Mouse (Mus musculus): ENCODE measurements around the gene Olfr1012.
"Not testable (repeated sequence)": the region's sequence is repeated elsewhere in the genome, so short reads cannot be mapped to it uniquely, and the experiment has no call there.

The Olfr1012 gene

GRCm38 (mm10) chr2:85762666-85763065 lies at the start of gene Olfr1012:
Gene Olfr1012, minus strand, starts transcription at chr2:85762766.
- no peak for DNase-seq (ENCODE audit: low spot score in 2 of 2)

GRCm38 (mm10) chr2:85804501-85804900 lies 41.9 kb upstream of the Olfr1012 start:
- no peak for DNase-seq (ENCODE audit: low spot score in 2 of 2)

- DNase-seq (ENCODE audit: low spot score in 2 of 2) = no peak
These were observed 39.9 kb upstream of the Olfr1012 start, which contains the start of gene Olfr1016 for GRCm38 (mm10) chr2:85802444-85802843. Gene Olfr1016, minus strand, starts transcription at chr2:85802544.

- DNase-seq (ENCODE audit: low spot score in 2 of 2) = no peak
These were observed 29.8 kb upstream of the Olfr1012 start for GRCm38 (mm10) chr2:85792331-85792730.

GRCm38 (mm10) chr2:85781717-85782116 lies 19.2 kb upstream of the Olfr1012 start, which contains the start of gene Olfr1015:
Gene Olfr1015, plus strand, starts transcription at chr2:85782017.
- no peak for DNase-seq (ENCODE audit: low spot score in 2 of 2)

GRCm38 (mm10) chr2:85772413-85772812 lies 9.8 kb upstream of the Olfr1012 start, which contains the start of gene Olfr1014:
Gene Olfr1014, plus strand, starts transcription at chr2:85772713.
- DNase-seq (ENCODE audit: low spot score in 2 of 2) = no peak

- no peak for DNase-seq (ENCODE audit: low spot score in 2 of 2)
These were observed 4.2 kb upstream of the Olfr1012 start, which contains the start of gene Olfr1013 for GRCm38 (mm10) chr2:85766798-85767197. Gene Olfr1013, plus strand, starts transcription at chr2:85767098.

GRCm38 (mm10) chr2:85753822-85754221 lies 8.7 kb downstream of the Olfr1012 start:
- no peak for DNase-seq (ENCODE audit: low spot score in 2 of 2)

- DNase-seq (ENCODE audit: low spot score in 2 of 2) = peak; percentile 32 to 42
These were observed 36.8 kb downstream of the Olfr1012 start for GRCm38 (mm10) chr2:85725793-85726192.

- DNase-seq (ENCODE audit: low spot score in 2 of 2) = no peak
These were observed 47.4 kb downstream of the Olfr1012 start, which contains the start of gene Olfr1009 for GRCm38 (mm10) chr2:85715119-85715518. Gene Olfr1009, plus strand, starts transcription at chr2:85715419.

- DNase-seq (ENCODE audit: low spot score in 2 of 2) = no peak
These were observed 51.4 kb downstream of the Olfr1012 start for GRCm38 (mm10) chr2:85711159-85711558.

GRCm38 (mm10) chr2:85710680-85711079 lies 51.9 kb downstream of the Olfr1012 start:
- DNase-seq (ENCODE audit: low spot score in 2 of 2) = not testable (repeated sequence)
